Mouse (Mus musculus) thymus, postnatal 4 days (tissue): Measurements from ENCODE around the gene Rorc.

Experiments used
- DNase-seq: peaks from one replicate; pipeline ENCODE4 v3.0.0; 2021

Rorc gene

GRCm38 (mm10) chr3:94372641-94373040, at the start of gene Rorc:
TSS of gene Rorc (plus strand) at chr3:94372794.
- no peak for DNase-seq

GRCm38 (mm10) chr3:94328681-94329080, 43.9 kb upstream of the Rorc start:
- peak; percentile 58 for DNase-seq

GRCm38 (mm10) chr3:94334442-94334841, 38.2 kb upstream of the Rorc start:
- no peak for DNase-seq

- DNase-seq, result no peak
Measured at GRCm38 (mm10) chr3:94338522-94338921, 34.1 kb upstream of the Rorc start.

- DNase-seq, result no peak
Measured at GRCm38 (mm10) chr3:94341959-94342422, 30.6 kb upstream of the Rorc start, which contains the start of gene Them5. TSS of gene Them5 (plus strand) at chr3:94342099.

- DNase-seq, result no peak
Measured at GRCm38 (mm10) chr3:94342552-94342951, 30.0 kb upstream of the Rorc start.

GRCm38 (mm10) chr3:94344182-94344581, 28.4 kb upstream of the Rorc start:
- no peak for DNase-seq

- no peak for DNase-seq
Measured at GRCm38 (mm10) chr3:94344897-94345296, 27.7 kb upstream of the Rorc start.

GRCm38 (mm10) chr3:94348146-94348545, 24.4 kb upstream of the Rorc start:
- DNase-seq, result peak; percentile 51

GRCm38 (mm10) chr3:94360812-94361211, 11.8 kb upstream of the Rorc start:
- DNase-seq, result peak; percentile 64

GRCm38 (mm10) chr3:94362138-94362537, 10.5 kb upstream of the Rorc start, which contains the start of gene C2cd4d:
TSS of gene C2cd4d (plus strand) at chr3:94362438.
- no peak for DNase-seq

GRCm38 (mm10) chr3:94363291-94364153, 9.1 kb upstream of the Rorc start:
- peak; percentile 49 for DNase-seq

- DNase-seq, result no peak
Measured at GRCm38 (mm10) chr3:94364154-94364526, 8.5 kb upstream of the Rorc start.

GRCm38 (mm10) chr3:94366761-94367160, 5.8 kb upstream of the Rorc start:
- DNase-seq, result peak; percentile 84

GRCm38 (mm10) chr3:94367511-94367910, 5.1 kb upstream of the Rorc start:
- no peak for DNase-seq

GRCm38 (mm10) chr3:94368631-94369030, 4.0 kb upstream of the Rorc start:
- DNase-seq, result peak; percentile 57

- no peak for DNase-seq
Measured at GRCm38 (mm10) chr3:94369709-94370108, 2.9 kb upstream of the Rorc start.

- no peak for DNase-seq
Measured at GRCm38 (mm10) chr3:94371637-94372036, 957 bp upstream of the Rorc start.

- no peak for DNase-seq
Measured at GRCm38 (mm10) chr3:94372038-94372437, 556 bp upstream of the Rorc start.

GRCm38 (mm10) chr3:94373090-94373489, 496 bp downstream of the Rorc start:
- DNase-seq, result peak; percentile 60

- DNase-seq, result peak; percentile 74
Measured at GRCm38 (mm10) chr3:94373597-94374011, 1.0 kb downstream of the Rorc start.

GRCm38 (mm10) chr3:94374636-94375035, 2.0 kb downstream of the Rorc start:
- DNase-seq, result peak; percentile 41

- peak; percentile 56 for DNase-seq
Measured at GRCm38 (mm10) chr3:94375146-94375545, 2.6 kb downstream of the Rorc start.

GRCm38 (mm10) chr3:94375861-94376260, 3.3 kb downstream of the Rorc start:
- DNase-seq, result peak; percentile 83
